Mouse (Mus musculus) liver, embryonic 14.5 days (tissue): ENCODE results near the gene Hebp1. TPM values are rescaled to one million over a fixed set of nuclear protein-coding genes. Genes with fewer than 3 reads are reported as not detected.

Experiments used
- ATAC-seq: fragments of 200-750 bp; cut with Nextera tagmentation; 2 replicates; pipeline ENCODE4 v1.8.0; 2017; ENCODE audit warnings: moderate number of reproducible peaks, mild to moderate bottlenecking, moderate library complexity; ENCODE audit not compliant: insufficient read depth
- DNase-seq, 3 experiments: peaks; one replicate each; pipeline ENCODE4 v3.0.0-alpha.2; 2012 to 2013; ENCODE audit warnings: low read depth in 3 of 3, low spot score in 3 of 3
- H3K27ac ChIP-seq: fragments of 300-500 bp; sonication (generic); 2 replicates; pipeline ENCODE4 v1.5.1; 2014; ENCODE audit warnings: moderate library complexity, mild to moderate bottlenecking, control low read depth, inconsistent platforms
- H3K27me3 ChIP-seq: fragments of 300-500 bp; sonication (generic); 2 replicates; pipeline ENCODE4 v1.6.1; 2014; ENCODE audit warnings: mild to moderate bottlenecking, low read length, moderate library complexity; ENCODE audit not compliant: control insufficient read depth, insufficient read depth
- H3K36me3 ChIP-seq: fragments of 300-500 bp; sonication (generic); replicated peaks from 2 replicates; pipeline ENCODE4 v1.6.1; 2014; ENCODE audit warnings: low read depth; ENCODE audit not compliant: control insufficient read depth, insufficient read depth
- H3K4me1 ChIP-seq, 2 experiments: fragments of 200-500 bp in 1 of 2; fragments of 300-500 bp in 1 of 2; sonication (generic) in 1 of 2; replicated peaks; 2 replicates each; pipeline ENCODE4 v1.6.1; 2012 to 2014; ENCODE audit warnings: antibody characterized with exemption in 1 of 2, inconsistent platforms in 1 of 2, low read length in 1 of 2; ENCODE audit not compliant: control insufficient read depth in 2 of 2, insufficient read depth in 2 of 2
- H3K4me2 ChIP-seq: fragments of 300-500 bp; sonication (generic); 2 replicates; pipeline ENCODE4 v1.6.1; 2014; ENCODE audit warnings: low read depth, mild to moderate bottlenecking, control low read depth, moderate library complexity
- H3K4me3 ChIP-seq, 2 experiments: fragments of 200-500 bp in 1 of 2; fragments of 300-500 bp in 1 of 2; sonication (generic) in 1 of 2; 2 replicates each; pipeline ENCODE4 v1.5.1; 2012 to 2014; ENCODE audit warnings: low read depth in 2 of 2, low read length in 2 of 2, mild to moderate bottlenecking in 2 of 2, control low read depth in 1 of 2, inconsistent platforms in 1 of 2, moderate library complexity in 1 of 2; ENCODE audit not compliant: insufficient read depth in 1 of 2
- H3K9ac ChIP-seq: fragments of 300-500 bp; sonication (generic); replicated peaks from 2 replicates; pipeline ENCODE4 v1.6.1; 2014; ENCODE audit warnings: mild to moderate bottlenecking, control low read depth, moderate library complexity
- H3K9me3 ChIP-seq: fragments of 300-500 bp; sonication (generic); 2 replicates; pipeline ENCODE4 v1.6.1; 2016; ENCODE audit warnings: low read length, mixed read lengths; ENCODE audit not compliant: control insufficient read depth
- CTCF ChIP-seq: IDR thresholded peaks from 2 replicates; pipeline ENCODE4 v1.5.1; 2016; ENCODE audit warnings: antibody characterized with exemption, low read depth, control low read depth
- EP300 ChIP-seq: IDR thresholded peaks from 2 replicates; pipeline ENCODE4 v1.6.1; 2016; ENCODE audit warnings: antibody characterized with exemption, low read depth
- whole genome bisulfite sequencing: fragments of 180-500 bp; shearing (Covaris S2); extraction: QIAGEN DNeasy Blood & Tissue Kit; methylation state at CpG from one replicate; pipeline ENCODE4 v1.1.7; 2014; ENCODE audit not compliant: insufficient replicate concordance; 5-methylcytosine and 5-hydroxymethylcytosine counted together
- polyA plus RNA-seq, 2 experiments: library from polyadenylated mRNA; depleted of rRNA in 1 of 2; stranded (reverse) in 1 of 2; unstranded in 1 of 2; fragments of >200 nt; fragmentation: Nextera tagmentation in 1 of 2; extraction: Ambion mirVana in 1 of 2; gene quantifications; 2 replicates each; pipeline versions ENCODE4 v1.2.1 to v1.2.3; 2012 to 2014

Hebp1 gene
- polyA plus RNA-seq, 2 experiments = 70.2 to 198 TPM

DNA sequence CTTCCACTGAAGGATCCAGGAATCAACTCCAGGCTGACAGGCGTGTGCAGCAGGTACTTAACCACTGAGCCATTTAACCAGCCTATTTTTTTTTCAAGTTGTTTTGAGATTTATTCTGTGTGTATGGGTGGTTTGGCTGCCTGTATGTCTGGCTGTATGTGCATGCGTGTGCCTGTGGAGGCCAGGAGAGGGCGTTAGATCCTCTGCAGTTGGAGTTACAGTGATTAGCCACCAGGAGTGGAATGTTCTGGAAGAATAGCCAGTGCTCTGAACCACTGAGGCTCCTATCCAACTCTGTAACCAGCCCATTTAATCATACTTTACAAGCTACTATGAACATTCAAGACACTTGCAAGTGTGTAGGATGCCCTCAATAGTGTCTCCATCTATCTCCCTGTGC, 38.8 kb upstream of the Hebp1 start:
- 70% methylated on average over 3 of the region's 3 CpGs for WGBS

GRCm38 (mm10) chr6:135235742-135236141, 37.9 kb upstream of the Hebp1 start:
- no peak for DNase-seq
- TF ChIP-seq EP300 = no peak
- no peak for TF ChIP-seq CTCF
- Histone ChIP-seq H3K4me2 (no peak overlapping the region), H3K27me3 (no peaks in the 10 kb centered on the region), H3K4me1 (peaks cover 0 to 2% of the 10 kb centered on the region in 2 experiments; a peak in 1 of 4 replicates), H3K36me3 (peaks cover 38% of the 10 kb centered on the region), H3K27ac (no peak overlapping the region), H3K9ac (no peak overlapping the region), H3K9me3 (no peaks in the 10 kb centered on the region), H3K4me3 (no peak overlapping the region)
- WGBS = 68% methylated on average over 3 of the region's 3 CpGs
- ATAC-seq = no peak

More for the DNA sequence above, 38.8 kb upstream of the Hebp1 start:
- Histone ChIP-seq H3K9me3 (no peaks in the 10 kb centered on the region), H3K27ac (no peak overlapping the region), H3K4me2 (no peak overlapping the region), H3K4me3 (no peak overlapping the region), H3K27me3 (no peaks in the 10 kb centered on the region), H3K4me1 (peaks cover 0 to 7% of the 10 kb centered on the region in 2 experiments; a peak in 1 of 4 replicates), H3K9ac (no peak overlapping the region), H3K36me3 (peaks cover 38% of the 10 kb centered on the region)
- TF ChIP-seq EP300 (no peak), CTCF (peak; percentile 54)
- no peak for DNase-seq
- ATAC-seq = no peak

DNA sequence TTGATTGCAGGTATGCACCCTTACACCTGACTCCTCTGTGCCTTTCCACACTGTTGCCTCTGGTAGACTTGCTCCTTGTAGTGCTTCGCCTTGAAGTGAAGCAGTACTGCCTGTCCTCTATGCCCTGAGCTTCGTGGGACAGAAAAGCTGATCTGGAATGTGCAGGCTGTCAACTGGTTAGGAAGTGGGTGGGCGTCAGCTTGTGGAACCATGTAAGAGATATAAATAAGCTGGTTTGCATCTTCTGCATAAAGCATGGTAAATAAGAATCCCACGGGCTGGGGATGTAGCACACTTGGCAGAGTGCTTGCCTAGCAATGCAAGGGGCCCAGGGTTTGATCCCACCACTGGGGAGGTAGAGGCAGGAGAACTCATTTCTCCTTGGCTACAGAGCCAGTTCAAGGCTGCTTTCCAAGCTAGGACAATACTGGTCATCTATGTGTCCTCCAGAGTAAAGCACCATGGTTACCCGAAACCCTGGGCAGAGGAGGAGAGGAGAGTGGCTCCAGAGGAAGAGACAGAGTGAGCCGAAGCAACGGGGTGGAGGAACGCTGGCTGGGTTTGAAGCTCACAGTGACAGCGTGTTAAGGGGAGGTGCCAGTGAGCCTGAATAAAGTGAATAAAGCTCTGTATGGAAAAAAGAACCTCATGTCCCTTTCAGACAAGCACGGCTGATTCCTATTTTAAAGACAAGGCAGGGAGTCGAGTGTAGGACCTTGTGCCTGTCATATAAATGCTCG, 34.8 kb upstream of the Hebp1 start:
- no peak for TF ChIP-seq CTCF
- TF ChIP-seq EP300 = no peak
- DNase-seq (no peak), ATAC-seq (no peak)
- H3K4me1 ChIP-seq = peaks cover 0 to 7% of the 10 kb centered on the region in 2 experiments; a peak in 2 of 4 replicates
- no peak overlapping the region for H3K4me2 ChIP-seq
- no peaks in the 10 kb centered on the region for H3K27me3 ChIP-seq
- WGBS = 80% methylated on average over 12 of the region's 12 CpGs
- no peaks in the 10 kb centered on the region for H3K9me3 ChIP-seq
- peaks cover 54% of the 10 kb centered on the region for H3K36me3 ChIP-seq
- no peak overlapping the region for H3K4me3 ChIP-seq
- no peak overlapping the region for H3K27ac ChIP-seq
- H3K9ac ChIP-seq = no peak overlapping the region

GRCm38 (mm10) chr6:135230586-135230985, 32.8 kb upstream of the Hebp1 start:
- H3K27me3 ChIP-seq = no peaks in the 10 kb centered on the region
- no peak for ATAC-seq
- 82% methylated on average over 6 of the region's 6 CpGs for WGBS
- H3K9ac ChIP-seq = no peak overlapping the region
- H3K36me3 ChIP-seq = peaks cover 63% of the 10 kb centered on the region
- H3K4me3 ChIP-seq = no peak overlapping the region
- DNase-seq = no peak
- H3K4me1 ChIP-seq = peaks cover 0 to 7% of the 10 kb centered on the region in 2 experiments; a peak in 2 of 4 replicates
- no peak for TF ChIP-seq CTCF
- no peak overlapping the region for H3K27ac ChIP-seq
- H3K4me2 ChIP-seq = no peak overlapping the region
- no peaks in the 10 kb centered on the region for H3K9me3 ChIP-seq

- DNase-seq = no peak
- peaks cover 53% of the 10 kb centered on the region for H3K36me3 ChIP-seq
Observed at GRCm38 (mm10) chr6:135228465-135228941, 30.7 kb upstream of the Hebp1 start.

More at GRCm38 (mm10) chr6:135228465-135228941, 30.7 kb upstream of the Hebp1 start:
- no peak overlapping the region for H3K4me3 ChIP-seq
- no peak overlapping the region for H3K27ac ChIP-seq
- 0 out of 2 replicates have a peak, but pooled peaks have one; percentile 25 for ATAC-seq
- no peaks in the 10 kb centered on the region for H3K27me3 ChIP-seq
- H3K4me1 ChIP-seq = peaks cover 0 to 7% of the 10 kb centered on the region in 2 experiments; a peak in 2 of 4 replicates
- H3K9me3 ChIP-seq = no peaks in the 10 kb centered on the region
- WGBS = 42% methylated on average over 10 of the region's 10 CpGs
- H3K9ac ChIP-seq = no peak overlapping the region
- TF ChIP-seq CTCF (no peak), EP300 (no peak)
- H3K4me2 ChIP-seq = no peak overlapping the region
